ENCODE assay signal across 8 mouse cellular contexts in genomic region chr11:50210505-50211151, GRCm38 (mm10). TPM values are rescaled to one million over a fixed set of nuclear protein-coding genes. Genes with fewer than 3 reads are reported as not detected.
DNase-seq lines count a peak whose midpoint lies in the region; ATAC-seq lines count a peak whose summit lies in the region.

Gene Sqstm1, minus strand, starts transcription at chr11:50210827.
Gene Mgat4b, plus strand, starts transcription at chr11:50210890.

- H3K9ac ChIP-seq in hindbrain, embryonic 13.5 days, result peak within 1 kb of the TSS; percentile 98

- H3K36me3 ChIP-seq in hindbrain, embryonic 13.5 days, result peaks cover 25% of the 10 kb centered on the region

- DNase-seq in ZHBTc4 (ENCODE audit: low read depth, low spot score), result peak; percentile 81
- DNase-seq in cerebellum, postnatal 36 days, result peak; percentile 75 to 78
- DNase-seq in frontal cortex, postnatal 36 days (ENCODE audit: low spot score in 2 of 2), result peak; percentile 84 to 88
- DNase-seq in layer of hippocampus, postnatal 36 days, result peak; percentile 82 to 86
- peak; percentile 81 for DNase-seq in lung, postnatal 25 days (ENCODE audit: low spot score)
- DNase-seq in ovary, postnatal 36 days (ENCODE audit: low spot score), result peak; percentile 88
- DNase-seq in thymus, postnatal 36 days, result peak; percentile 80 to 82

- under 1% methylated on average over 48 of the region's 48 CpGs for WGBS in hindbrain, embryonic 13.5 days

- H3K27me3 ChIP-seq in hindbrain, embryonic 13.5 days, result no peaks in the 10 kb centered on the region

- ATAC-seq in hindbrain, embryonic 13.5 days (ENCODE audit: low FRiP score), result peak; percentile 85

- peaks cover 39% of the 10 kb centered on the region for H3K4me1 ChIP-seq in hindbrain, embryonic 13.5 days (replicated peaks)

- peak within 1 kb of the TSS; percentile 99 for H3K27ac ChIP-seq in hindbrain, embryonic 13.5 days

- peak within 1 kb of the TSS; percentile 95 for H3K4me3 ChIP-seq in hindbrain, embryonic 13.5 days

- no peaks in the 10 kb centered on the region for H3K9me3 ChIP-seq in hindbrain, embryonic 13.5 days

- H3K4me2 ChIP-seq in hindbrain, embryonic 13.5 days, result peak within 1 kb of the TSS; percentile 61

RNA-seq across cellular contexts. Expression of gene Sqstm1, which starts in this region (rescaled TPM):
- polyA plus RNA-seq in hindbrain, embryonic 13.5 days (2015; fragmentation: Nextera tagmentation; extraction: Ambion mirVana), result 318 and 320 TPM in 2 replicates
- 100 to 1,000 TPM; 426 to 430 TPM for total RNA-seq in layer of hippocampus, postnatal 36 days (2021)

RNA-seq across cellular contexts. Expression of gene Mgat4b, which starts in this region (rescaled TPM):
- 30.4 and 36.6 TPM in 2 replicates for polyA plus RNA-seq in hindbrain, embryonic 13.5 days (2015; fragmentation: Nextera tagmentation; extraction: Ambion mirVana)
- total RNA-seq in layer of hippocampus, postnatal 36 days (2021), result 100 to 1,000 TPM in 1 of 2 experiments, 10 to 100 TPM in 1; 91.1 to 102 TPM

Comparison
In these comparisons a context has a peak if more than half of its experiments do, and no peak if none do; other contexts are left out.
1. Peak in every context shown above with its lines: DNase-seq, ATAC-seq, H3K4me3 ChIP-seq and H3K27ac ChIP-seq.